Mouse (Mus musculus): ENCODE measurements at regions not wholly inside any gene's neighbourhood (a gene's known extent, or its start where the extent isn't known, plus 50 kb on each side); places are given as distances from the start of the nearest gene placed in this dataset.

GRCm38 (mm10) chr12:15741219-15741618, 75.5 kb downstream of the Trib2 start:
- no peak for DNase-seq (ENCODE audit: low read depth)

- peak; percentile 46 for DNase-seq (ENCODE audit: low read depth)
These were observed 77.7 kb downstream of the Trib2 start for GRCm38 (mm10) chr12:15738989-15739388.

GRCm38 (mm10) chr12:15731261-15731660, 85.5 kb downstream of the Trib2 start:
- DNase-seq (ENCODE audit: low read depth), result peak; percentile 52

- DNase-seq (ENCODE audit: low read depth), result peak; percentile 56
These were observed 87.0 kb downstream of the Trib2 start for GRCm38 (mm10) chr12:15729696-15730095.

GRCm38 (mm10) chr12:15723529-15723928, 93.2 kb downstream of the Trib2 start:
- no peak for DNase-seq (ENCODE audit: low read depth)

GRCm38 (mm10) chr12:15722161-15722560, 94.6 kb downstream of the Trib2 start:
- no peak for DNase-seq (ENCODE audit: low read depth)

- DNase-seq (ENCODE audit: low read depth), result no peak
These were observed 96.6 kb downstream of the Trib2 start for GRCm38 (mm10) chr12:15720171-15720570.

GRCm38 (mm10) chr12:15718827-15719226, 97.9 kb downstream of the Trib2 start:
- DNase-seq (ENCODE audit: low read depth), result no peak

- DNase-seq (ENCODE audit: low read depth), result no peak
These were observed 98.7 kb downstream of the Trib2 start for GRCm38 (mm10) chr12:15717989-15718388.

GRCm38 (mm10) chr12:15717342-15717741, 99.4 kb downstream of the Trib2 start:
- DNase-seq (ENCODE audit: low read depth), result peak; percentile 68

GRCm38 (mm10) chr12:15713623-15714022, 103.1 kb downstream of the Trib2 start:
- no peak for DNase-seq (ENCODE audit: low read depth)

- peak; percentile 33 for DNase-seq (ENCODE audit: low read depth)
These were observed 109.1 kb downstream of the Trib2 start for GRCm38 (mm10) chr12:15707570-15708095.

- DNase-seq (ENCODE audit: low read depth), result peak; percentile 92
These were observed 112.3 kb downstream of the Trib2 start for GRCm38 (mm10) chr12:15704412-15704811.

GRCm38 (mm10) chr12:15702137-15702536, 114.6 kb downstream of the Trib2 start:
- no peak for DNase-seq (ENCODE audit: low read depth)

- DNase-seq (ENCODE audit: low read depth), result peak; percentile 41
These were observed 117.9 kb downstream of the Trib2 start for GRCm38 (mm10) chr12:15698829-15699228.

- DNase-seq (ENCODE audit: low read depth), result peak; percentile 40
These were observed 118.5 kb downstream of the Trib2 start for GRCm38 (mm10) chr12:15698042-15698771.

GRCm38 (mm10) chr12:15688342-15688741, 128.4 kb downstream of the Trib2 start:
- DNase-seq (ENCODE audit: low read depth), result no peak

GRCm38 (mm10) chr12:15684311-15684710, 132.4 kb downstream of the Trib2 start:
- no peak for DNase-seq (ENCODE audit: low read depth)

GRCm38 (mm10) chr12:15681678-15682355, 134.9 kb downstream of the Trib2 start:
- DNase-seq (ENCODE audit: low read depth), result no peak

GRCm38 (mm10) chr12:15676127-15676526, 140.6 kb downstream of the Trib2 start:
- no peak for DNase-seq (ENCODE audit: low read depth)

- DNase-seq (ENCODE audit: low read depth), result no peak
These were observed 157.0 kb downstream of the Trib2 start for GRCm38 (mm10) chr12:15659755-15660154.

GRCm38 (mm10) chr12:15659332-15659731, 157.4 kb downstream of the Trib2 start:
- peak; percentile 50 for DNase-seq (ENCODE audit: low read depth)

GRCm38 (mm10) chr12:15657748-15658251, 158.9 kb downstream of the Trib2 start:
- no peak for DNase-seq (ENCODE audit: low read depth)
